Mouse (Mus musculus) testis, adult 2 months (tissue): ENCODE measurements around the gene Ranbp6.

Experiments
- CTCF ChIP-seq: fragments of 200-500 bp; IDR thresholded peaks from 2 replicates; pipeline ENCODE4 v1.5.1; 2012; ENCODE audit warnings: low read depth, mild to moderate bottlenecking, inconsistent platforms, low read length, moderate library complexity; ENCODE audit not compliant: control insufficient read depth, insufficient read depth, insufficient replicate concordance
- POLR2A ChIP-seq: fragments of 200-500 bp; IDR thresholded peaks from 2 replicates; pipeline ENCODE4 v1.6.1; 2012; ENCODE audit warnings: low read depth, mild to moderate bottlenecking, inconsistent platforms, low read length, moderate library complexity; ENCODE audit not compliant: control insufficient read depth

DNA sequence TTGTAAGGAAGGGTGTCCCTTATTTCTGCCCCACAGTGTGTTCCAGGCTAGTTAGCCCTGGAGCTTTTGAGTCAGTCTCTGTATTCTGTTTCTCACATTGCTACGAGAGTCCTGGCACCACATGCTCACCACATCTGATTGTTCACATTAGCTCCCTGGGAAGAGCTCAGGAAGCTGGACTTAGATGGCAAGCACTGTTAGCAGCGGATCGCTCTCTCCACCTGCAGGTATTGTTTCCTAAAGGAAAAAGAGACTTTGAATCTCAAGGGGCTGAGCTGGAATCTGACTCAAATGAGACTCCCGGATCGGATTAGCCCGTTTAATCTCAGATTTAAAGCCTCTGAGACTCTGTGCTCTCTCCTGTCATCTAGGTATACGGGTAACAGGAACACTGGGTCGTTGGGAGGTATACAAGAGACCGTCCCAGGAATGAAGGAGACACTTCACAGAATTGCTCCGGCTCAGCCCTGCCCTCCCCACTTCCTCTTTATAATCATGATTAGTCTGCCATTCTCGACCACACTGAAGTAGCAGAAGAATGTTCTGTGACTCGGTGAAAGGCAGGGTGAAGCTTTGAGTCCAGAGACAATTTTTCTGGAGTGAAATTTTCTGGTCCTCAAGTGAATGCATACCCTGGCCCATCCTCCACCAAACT, 38.4 kb upstream of the Ranbp6 start:
- TF ChIP-seq POLR2A, result no peak
- TF ChIP-seq CTCF, result no peak
